Mouse (Mus musculus): ENCODE data around the gene Pcdh9. TPM values are rescaled to one million over a fixed set of nuclear protein-coding genes. Genes with fewer than 3 reads are reported as not detected.

Pcdh9 gene
- total RNA-seq, 2 experiments from 2014 or later: 165 to 170 TPM

- no peak for DNase-seq (ENCODE audit: low spot score in 2 of 2)
Measured at GRCm38 (mm10) chr14:93585432-93586024, 305.0 kb downstream of the Pcdh9 start.

- DNase-seq (ENCODE audit: low spot score in 2 of 2): no peak
Measured at GRCm38 (mm10) chr14:93564361-93564760, 326.1 kb downstream of the Pcdh9 start.

- no peak for DNase-seq (ENCODE audit: low spot score in 2 of 2)
Measured at GRCm38 (mm10) chr14:93561577-93561976, 328.9 kb downstream of the Pcdh9 start.

- no peak for DNase-seq (ENCODE audit: low spot score in 2 of 2)
Measured at GRCm38 (mm10) chr14:93553771-93554170, 336.7 kb downstream of the Pcdh9 start.

GRCm38 (mm10) chr14:93545575-93545974, 344.9 kb downstream of the Pcdh9 start:
- DNase-seq (ENCODE audit: low spot score in 2 of 2): no peak

- no peak for DNase-seq (ENCODE audit: low spot score in 2 of 2)
Measured at GRCm38 (mm10) chr14:93543970-93544627, 346.4 kb downstream of the Pcdh9 start.

GRCm38 (mm10) chr14:93543561-93543960, 346.9 kb downstream of the Pcdh9 start:
- peak; percentile 34 to 46 for DNase-seq (ENCODE audit: low spot score in 2 of 2)

GRCm38 (mm10) chr14:93534928-93535327, 355.6 kb downstream of the Pcdh9 start:
- no peak for DNase-seq (ENCODE audit: low spot score in 2 of 2)

GRCm38 (mm10) chr14:93523430-93523829, 367.0 kb downstream of the Pcdh9 start:
- DNase-seq (ENCODE audit: low spot score in 2 of 2): no peak

- DNase-seq (ENCODE audit: low spot score in 2 of 2): no peak
Measured at GRCm38 (mm10) chr14:93520166-93520565, 370.3 kb downstream of the Pcdh9 start.

- DNase-seq (ENCODE audit: low spot score in 2 of 2): no peak
Measured at GRCm38 (mm10) chr14:93516679-93517078, 373.8 kb downstream of the Pcdh9 start.

GRCm38 (mm10) chr14:93506107-93506506, 384.4 kb downstream of the Pcdh9 start:
- no peak for DNase-seq (ENCODE audit: low spot score in 2 of 2)

- DNase-seq (ENCODE audit: low spot score in 2 of 2): peak; percentile 33 to 50
Measured at GRCm38 (mm10) chr14:93498813-93499690, 391.4 kb downstream of the Pcdh9 start.

GRCm38 (mm10) chr14:93474991-93475390, 415.5 kb downstream of the Pcdh9 start:
- DNase-seq (ENCODE audit: low spot score in 2 of 2): no peak

- DNase-seq (ENCODE audit: low spot score in 2 of 2): no peak
Measured at GRCm38 (mm10) chr14:93472494-93472893, 418.0 kb downstream of the Pcdh9 start.

- DNase-seq (ENCODE audit: low spot score in 2 of 2): no peak
Measured at GRCm38 (mm10) chr14:93463360-93463892, 427.1 kb downstream of the Pcdh9 start.

GRCm38 (mm10) chr14:93450930-93451665, 439.4 kb downstream of the Pcdh9 start:
- DNase-seq (ENCODE audit: low spot score in 2 of 2): no peak

GRCm38 (mm10) chr14:93441852-93442251, 448.6 kb downstream of the Pcdh9 start:
- DNase-seq (ENCODE audit: low spot score in 2 of 2): no peak

GRCm38 (mm10) chr14:93437226-93437625, 453.3 kb downstream of the Pcdh9 start:
- DNase-seq (ENCODE audit: low spot score in 2 of 2): no peak

- DNase-seq (ENCODE audit: low spot score in 2 of 2): peak; percentile 18 to 25
Measured at GRCm38 (mm10) chr14:93416752-93417151, 473.7 kb downstream of the Pcdh9 start.

- no peak for DNase-seq (ENCODE audit: low spot score in 2 of 2)
Measured at GRCm38 (mm10) chr14:93415496-93415895, 475.0 kb downstream of the Pcdh9 start.
